Mouse (Mus musculus) hindlimb bud, embryonic 11.5 days (tissue): ENCODE data around the gene Tspan5.

Experiments
- DNase-seq: peaks from one replicate; pipeline ENCODE4 v3.0.0-alpha.2; 2012; ENCODE audit warnings: low read depth, low spot score; ENCODE audit errors: extremely low spot score

The Tspan5 gene

DNA sequence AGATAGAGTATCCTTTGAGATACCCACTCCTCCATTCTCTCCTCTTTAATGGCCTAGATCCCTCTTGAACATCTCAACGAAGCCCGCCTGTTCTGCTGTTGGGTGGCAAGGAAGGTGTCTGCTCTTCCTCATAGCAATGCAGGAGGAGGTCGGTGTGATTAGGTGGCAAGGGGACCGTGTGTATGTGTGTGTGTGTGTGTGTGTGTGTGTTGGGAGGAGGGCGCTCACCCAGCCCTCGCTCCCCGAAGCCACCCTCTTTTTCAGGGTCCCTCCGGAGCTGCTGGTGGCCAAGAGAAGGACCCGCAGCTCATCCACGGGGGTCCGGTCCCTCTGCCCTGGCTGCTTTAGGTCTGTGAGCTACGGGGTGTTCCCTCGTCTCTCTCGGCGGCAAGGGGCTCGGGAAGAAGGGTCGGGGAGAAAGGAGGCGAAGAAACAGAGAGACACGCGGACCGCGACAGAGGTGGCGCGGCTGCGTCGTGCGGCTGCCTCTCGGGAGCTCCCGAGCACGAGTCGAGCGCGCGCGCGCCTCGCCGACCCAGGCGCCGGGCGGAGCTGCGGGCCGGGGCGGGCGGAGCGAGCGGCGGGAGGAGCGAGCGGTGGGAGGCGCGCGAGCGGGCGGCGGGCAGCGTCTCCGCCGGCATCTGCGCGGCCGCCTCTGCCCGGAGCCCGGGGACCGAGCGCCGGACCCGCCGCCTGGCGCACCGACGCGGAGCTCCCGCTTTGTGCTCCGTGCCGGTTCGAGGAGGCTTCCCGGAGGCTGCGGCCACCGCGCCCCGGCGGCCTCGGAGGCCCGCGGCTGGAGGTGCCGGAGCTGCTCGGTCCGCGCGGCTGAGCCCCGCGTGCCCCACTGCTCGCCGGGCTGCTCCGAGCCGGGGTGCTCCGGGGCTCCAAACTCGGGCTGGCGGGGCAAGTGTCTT is at the start of gene Tspan5:
TSS of gene Tspan5 (plus strand) at position 547 of the 917 bp plus-strand sequence.
- DNase-seq: no peak

DNA sequence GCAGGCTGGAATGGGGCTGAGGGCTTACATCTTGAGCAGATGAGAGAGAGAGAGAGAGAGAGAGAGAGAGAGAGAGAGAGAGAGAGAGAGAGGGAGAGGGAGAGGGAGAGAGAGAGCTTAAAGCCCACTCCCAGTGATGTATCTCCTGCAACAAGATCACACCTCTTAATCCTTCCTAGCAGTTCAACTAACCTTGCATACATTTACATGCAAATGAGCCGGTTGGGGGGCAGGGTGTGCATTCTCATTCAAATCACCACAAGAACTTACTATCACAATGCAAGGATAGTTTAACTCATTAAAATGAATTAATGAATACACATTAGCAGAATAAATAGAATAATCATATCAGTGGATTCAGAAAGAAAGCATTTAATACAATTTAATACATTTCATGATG is 49.7 kb upstream of the Tspan5 start:
- DNase-seq: no peak

DNA sequence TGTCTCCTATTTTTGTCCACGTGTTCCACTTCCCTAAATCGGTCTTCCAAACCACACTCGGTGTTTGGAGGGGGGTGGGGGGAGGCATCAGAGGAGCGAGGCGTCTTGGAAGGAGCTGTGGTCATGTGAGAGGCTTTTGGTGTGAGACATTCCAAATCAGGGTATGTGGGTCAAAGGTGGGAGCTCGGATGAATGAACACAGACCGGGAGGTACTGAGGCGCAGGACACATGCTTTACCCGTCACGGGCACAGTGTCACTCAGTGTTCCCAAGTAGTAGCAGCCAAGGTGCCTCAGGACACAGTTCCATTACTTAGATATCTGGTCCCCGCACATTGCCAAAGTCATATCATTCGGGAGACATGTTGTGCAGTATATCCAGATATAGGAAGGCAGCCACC is 38.6 kb upstream of the Tspan5 start:
- no peak for DNase-seq

DNA sequence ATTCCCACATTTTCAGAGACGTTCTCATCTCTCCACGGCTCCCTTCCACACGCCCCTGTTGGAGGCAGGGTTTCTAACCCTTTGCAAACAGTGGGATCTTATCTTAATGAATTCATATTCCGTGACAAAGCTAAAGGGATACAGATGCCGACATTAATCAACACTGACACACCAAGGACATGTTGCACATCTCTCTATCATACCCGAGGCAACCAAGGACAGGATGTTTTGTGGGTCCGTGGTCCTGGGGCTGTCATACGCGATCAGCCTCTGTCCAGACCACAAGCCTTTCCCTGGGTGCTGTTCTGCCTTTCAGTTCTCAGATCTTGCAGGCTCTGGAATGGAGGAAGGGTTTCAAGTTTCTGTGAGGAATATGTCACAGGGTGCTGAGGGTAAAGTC is 37.5 kb upstream of the Tspan5 start:
- DNase-seq: no peak

DNA sequence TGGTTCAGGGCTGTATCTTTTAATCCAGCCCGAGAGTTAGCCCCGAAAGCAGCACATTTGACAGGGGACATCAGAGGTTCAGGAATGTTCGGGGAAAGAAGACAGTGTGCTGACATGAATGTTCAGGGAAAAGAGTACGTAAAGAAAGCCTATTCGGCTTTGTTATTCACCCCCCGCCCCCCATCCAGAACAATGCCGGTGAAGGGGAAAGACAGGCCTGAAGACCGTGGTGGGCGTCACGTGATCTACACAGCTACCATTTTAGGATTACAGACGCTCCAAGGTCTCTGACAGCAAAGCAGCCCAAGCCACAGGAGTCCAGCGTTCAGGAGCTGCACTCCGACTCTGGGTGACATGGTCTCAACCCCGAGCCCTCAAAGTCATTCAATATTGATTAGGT is 36.1 kb upstream of the Tspan5 start:
- no peak for DNase-seq

DNA sequence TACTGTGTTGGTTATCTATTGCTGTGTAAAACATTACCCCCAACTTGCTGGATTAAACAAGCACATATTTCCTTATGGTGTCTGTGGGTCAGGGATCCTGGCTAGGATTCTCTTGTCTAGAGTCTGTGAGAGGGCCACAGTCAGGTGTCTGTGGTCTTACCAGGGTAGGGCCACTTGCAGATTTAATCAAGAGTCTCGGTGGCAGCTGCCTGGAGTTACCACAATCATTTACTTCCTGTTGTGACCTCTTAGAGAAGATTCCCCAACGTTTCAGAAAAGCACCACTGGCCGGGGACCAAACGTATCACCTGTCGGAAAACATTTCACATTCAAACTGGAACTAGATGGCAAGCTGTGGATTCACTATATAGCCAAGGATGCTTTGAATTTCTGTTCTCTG is 32.8 kb upstream of the Tspan5 start:
- no peak for DNase-seq

DNA sequence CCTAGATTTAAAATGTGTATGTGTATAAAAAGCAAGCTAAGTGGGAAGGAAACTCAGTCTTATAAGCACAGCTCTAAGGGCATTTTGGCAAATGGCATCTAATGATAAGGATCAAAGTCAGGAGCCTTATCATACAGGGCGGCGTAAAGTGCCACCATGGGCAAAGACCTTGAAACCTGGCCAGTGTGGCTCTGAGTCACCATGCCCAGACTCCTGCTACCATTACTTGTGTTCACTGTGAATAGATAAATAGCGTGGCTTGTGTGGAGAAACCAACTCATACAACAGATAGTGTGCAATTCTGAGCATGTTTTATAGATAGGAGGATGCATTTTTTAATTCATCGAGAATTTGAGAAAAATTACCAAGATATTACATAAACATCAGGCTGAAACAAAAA is 30.0 kb upstream of the Tspan5 start:
- DNase-seq: no peak

DNA sequence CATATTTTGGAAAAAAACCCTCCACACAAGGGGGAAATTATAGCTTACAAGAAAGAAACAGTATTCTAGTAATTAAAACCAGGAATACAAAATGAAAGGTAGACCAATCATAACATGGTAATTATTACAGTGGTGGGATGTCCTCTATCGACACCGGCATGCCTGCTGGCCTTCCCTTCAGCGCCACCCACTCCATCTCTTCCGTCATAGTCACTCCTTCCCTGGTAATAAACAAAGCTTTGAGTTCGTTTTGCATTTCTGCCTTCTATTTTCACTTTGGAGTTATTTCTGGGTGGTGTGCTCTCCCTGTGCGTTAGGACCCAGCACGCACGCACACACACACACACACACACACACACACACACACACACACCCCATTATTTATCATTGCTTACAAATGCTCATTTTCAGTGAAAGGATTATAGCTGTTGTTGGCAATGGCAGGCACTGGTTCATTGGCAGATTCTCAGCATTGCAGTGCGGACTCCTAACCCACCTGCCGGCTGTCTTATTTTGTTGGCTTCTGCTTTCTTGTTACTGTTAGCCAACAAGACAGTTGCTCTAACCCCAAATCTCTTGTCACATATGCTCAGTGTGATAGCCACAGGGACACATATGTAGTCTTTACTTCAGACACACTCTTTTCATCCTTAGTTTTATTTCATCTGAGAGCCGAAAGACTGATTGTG is 29.4 kb upstream of the Tspan5 start:
- DNase-seq: no peak

DNA sequence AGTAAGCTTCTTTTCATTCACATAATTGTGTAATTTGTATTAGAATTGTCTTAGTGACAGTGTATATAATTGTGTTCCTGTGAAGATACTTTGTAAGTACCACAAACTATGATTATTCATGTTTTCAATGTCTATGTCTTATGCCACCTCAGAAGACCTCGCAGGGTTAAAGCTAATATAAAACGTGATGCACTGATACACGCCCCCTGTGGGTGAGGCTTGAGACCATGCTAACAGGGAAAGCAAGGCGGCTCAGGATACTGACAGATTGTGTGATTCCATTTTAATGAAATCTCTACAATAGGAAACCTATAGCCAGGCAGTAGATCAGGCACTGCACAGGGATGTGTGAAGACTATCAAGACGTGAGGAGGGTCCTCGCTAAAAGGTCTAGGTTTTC is 28.9 kb upstream of the Tspan5 start:
- no peak for DNase-seq

DNA sequence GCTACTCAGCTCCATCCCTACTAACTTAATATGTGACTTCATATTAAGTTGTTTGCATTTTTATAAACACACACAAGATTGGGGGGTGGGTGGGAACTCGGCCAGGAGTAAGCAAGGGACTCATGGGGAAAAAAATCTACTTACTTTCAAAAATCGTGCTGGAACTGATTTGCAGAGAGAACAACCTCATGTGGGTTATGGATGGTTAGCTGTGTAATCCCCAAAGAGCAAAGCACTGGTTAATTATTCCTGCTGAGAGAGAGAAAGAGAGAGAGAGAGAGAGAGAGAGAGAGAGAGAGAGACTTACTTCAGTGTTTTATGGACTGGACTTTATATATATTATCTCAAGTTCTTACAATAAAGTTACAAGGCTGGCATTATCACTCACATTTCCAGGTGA is 27.2 kb upstream of the Tspan5 start:
- no peak for DNase-seq

DNA sequence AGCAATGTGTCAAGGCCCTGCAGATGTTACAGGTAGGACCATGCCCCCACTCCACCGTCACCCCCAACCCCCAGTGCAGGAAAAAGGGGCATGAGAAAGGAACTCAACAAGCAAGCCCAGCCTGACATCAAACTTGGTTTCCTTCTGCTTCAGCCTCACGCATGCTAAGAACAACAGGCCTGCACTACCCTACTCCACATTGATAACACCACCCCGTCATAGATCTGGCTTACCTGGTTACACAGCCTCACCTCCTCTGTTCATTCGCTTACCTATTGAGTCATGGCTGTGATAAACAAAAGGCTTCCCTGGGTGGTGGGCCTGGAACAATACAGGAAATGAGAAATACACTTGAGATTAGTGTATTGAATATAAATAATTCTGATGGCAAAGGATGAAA is 26.8 kb upstream of the Tspan5 start:
- DNase-seq: no peak

DNA sequence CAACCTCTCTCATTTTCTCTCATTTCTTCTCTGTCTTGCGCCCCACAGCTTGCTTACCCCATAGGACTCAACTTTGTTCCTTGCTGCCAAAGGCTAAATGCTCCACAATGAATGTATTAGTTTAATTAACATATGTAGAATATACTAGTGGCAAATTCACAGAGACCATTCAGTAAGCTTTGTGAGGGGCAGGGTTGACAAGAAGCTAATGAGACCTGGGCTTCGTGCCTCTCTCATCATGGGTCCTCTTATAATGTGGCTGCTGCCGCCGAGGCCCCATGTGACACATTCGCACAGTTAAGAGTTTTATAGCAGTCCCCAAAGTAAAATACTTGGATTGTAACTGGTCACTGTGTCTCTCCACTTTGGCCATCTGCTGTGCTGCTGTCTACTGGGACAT is 25.0 kb upstream of the Tspan5 start:
- no peak for DNase-seq

DNA sequence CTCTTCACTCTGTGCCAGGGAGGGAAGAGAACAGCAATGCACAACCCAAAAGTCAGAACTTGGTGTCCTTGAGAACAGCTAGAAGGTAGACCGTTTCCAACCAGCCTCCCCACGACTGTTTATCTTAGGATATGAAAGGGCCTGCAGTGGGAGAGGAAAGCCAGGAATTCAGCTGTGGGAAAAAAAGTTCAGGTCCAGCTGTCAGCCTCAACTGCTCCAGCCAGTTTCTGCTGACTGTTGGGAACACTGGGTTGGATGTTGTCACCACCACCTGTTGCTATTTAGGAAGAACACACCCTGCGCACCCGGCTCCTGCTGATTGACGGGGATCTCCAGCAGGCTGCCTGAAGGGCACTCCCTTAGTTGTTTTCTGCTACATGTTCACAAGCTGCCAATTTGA is 19.8 kb upstream of the Tspan5 start:
- no peak for DNase-seq

DNA sequence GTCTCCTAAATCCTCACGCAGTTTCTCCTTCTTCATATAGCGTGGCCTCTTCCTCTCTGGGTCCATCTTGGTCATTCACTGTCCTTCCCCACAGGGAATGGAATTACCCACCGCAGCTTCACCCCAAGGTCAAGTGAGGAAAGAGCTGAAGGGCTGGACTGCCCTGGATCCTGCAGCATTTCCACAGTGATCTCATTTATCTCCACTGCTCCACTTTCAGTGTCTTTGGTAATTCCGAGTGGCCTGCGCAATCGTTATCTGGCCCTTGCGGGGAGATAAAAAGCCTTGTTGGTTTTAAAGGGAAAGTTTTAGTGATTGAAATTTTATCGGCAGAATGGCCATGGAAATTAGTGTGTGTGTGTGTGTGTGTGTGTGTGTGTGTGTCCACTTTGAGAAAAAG is 14.4 kb upstream of the Tspan5 start:
- no peak for DNase-seq

DNA sequence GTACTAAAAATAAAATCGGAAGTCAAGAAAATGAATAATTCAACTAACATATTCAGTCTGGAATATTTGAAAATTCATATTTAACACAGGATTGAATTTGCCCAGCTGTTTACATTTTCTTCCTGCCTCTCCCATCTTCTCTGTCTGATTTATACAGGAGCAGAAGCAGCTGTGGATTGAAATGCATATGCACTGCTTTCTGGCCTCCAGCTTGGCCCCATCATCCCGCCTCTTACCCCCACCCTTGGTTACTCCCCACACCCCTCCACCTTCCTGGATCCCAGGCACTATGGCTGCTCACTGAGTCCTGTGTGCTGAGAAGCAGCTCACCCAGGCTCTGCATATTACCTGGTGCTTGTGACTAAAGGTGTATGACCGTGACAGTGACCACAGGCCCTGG is 13.2 kb upstream of the Tspan5 start:
- DNase-seq: no peak

DNA sequence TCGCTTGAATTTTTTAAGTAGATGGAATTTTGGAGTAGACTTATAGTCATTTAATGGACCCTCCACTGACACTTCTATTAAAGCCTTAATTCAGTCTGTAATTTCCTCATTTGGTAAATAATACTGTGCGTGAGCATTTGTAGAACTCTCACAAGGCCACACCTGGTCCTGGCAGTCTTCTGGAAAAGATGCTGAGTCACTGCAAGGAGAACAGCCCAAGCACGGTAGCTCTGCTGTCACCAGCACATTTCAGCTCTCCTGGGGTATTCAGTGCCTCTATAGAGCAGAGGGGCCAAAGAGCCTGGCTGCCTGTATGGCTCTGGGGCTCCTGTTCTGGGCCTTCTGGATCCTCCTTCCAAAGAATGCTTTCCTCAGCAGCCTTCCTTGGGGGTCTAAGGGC is 11.2 kb upstream of the Tspan5 start:
- no peak for DNase-seq

DNA sequence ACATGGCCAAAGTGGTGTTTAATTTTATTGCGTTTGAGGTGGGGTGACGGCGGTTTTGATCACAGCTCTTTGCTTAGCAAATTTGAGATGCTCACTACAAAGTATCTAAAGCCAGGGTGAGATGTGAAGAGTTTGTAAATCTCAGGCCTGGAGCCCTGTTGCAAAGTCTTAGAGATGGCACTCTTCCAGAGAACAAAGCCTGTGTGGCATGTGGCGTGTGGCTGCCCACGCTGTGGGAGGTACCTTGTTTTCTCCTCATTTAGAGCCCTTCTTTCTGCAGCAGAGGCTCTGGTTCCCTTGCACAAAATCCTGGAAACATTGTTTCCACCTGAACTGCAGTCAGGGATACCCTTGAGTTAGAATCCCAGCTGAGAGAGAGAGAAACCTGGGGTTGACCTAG is 6.2 kb upstream of the Tspan5 start:
- no peak for DNase-seq

DNA sequence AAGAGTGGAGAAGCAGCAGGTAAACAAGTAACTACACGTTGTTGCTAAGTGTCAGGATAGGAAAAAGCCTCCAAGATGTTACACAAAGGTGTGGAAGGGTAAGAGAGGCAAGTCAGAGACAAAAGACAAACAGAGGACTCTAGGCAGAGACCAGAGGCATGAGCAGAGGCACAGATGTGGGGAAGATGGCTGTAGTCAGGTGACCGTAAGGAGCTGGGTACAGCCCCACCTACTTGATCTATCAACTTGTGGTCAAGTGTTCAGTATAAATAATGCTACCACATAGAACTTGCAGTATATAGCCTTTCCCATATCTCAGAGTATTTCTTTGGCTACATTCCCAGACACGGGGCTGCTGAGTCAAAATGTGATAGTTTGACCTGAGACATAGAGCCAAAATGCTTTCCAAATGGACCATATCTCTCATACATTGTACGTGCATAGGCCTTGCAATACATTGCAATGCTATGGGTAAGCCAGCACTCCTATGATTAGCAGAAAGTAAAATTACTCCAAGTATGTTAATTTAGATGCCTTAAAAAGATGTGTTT is 2.8 kb upstream of the Tspan5 start:
- DNase-seq: no peak

DNA sequence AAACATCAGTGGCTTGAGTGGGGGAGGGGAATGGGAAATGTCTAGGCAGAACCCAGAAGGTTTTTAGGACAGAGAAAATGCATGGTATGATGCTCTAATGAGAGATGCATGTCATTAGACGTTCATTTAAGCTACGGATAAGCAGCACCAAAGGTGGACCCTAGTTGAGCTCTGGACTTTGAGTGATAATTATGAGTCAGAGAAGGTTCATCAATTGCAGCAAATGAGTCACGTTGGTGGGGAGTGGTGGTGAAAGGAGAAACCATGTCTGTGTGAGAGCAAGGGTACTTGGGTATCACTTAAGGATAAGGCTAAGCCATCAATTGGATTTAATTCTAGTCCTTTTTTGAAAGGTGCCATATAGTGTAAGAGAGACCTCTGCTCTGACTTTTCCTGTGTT is 1.7 kb upstream of the Tspan5 start:
- no peak for DNase-seq

DNA sequence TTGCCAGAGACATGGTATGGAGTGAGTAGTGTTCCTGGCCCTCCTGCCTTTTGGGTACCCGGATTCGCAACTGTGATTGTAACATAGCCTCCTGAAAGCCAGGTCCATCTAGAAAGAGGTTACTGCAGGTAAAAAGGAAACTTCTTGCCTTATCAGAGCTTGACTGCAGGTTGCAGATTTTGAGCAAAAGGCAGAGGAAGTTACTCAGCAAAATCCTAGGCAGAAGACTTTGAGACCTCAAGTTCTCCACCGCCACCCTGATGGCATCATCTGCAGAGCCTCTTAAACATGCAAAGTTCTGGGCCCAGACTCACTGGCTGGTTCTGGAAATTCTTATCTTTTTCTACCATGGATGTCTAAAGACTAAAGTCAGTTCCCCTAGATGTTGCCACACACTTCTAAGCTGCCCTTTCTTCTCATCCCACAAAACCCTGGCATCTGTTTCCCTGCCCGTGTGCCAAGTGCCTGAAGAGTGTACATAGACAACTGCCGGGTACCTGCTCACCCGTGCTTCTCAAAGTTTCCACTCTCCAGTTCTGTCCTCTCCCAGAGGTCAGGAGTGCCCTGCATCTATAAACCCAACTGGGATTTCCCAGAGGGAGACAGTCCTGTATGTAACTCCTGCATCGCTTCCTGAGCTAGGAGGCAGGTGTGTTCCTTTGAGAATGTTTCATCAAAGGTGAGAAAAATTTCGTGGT is 1.0 kb upstream of the Tspan5 start:
- no peak for DNase-seq

DNA sequence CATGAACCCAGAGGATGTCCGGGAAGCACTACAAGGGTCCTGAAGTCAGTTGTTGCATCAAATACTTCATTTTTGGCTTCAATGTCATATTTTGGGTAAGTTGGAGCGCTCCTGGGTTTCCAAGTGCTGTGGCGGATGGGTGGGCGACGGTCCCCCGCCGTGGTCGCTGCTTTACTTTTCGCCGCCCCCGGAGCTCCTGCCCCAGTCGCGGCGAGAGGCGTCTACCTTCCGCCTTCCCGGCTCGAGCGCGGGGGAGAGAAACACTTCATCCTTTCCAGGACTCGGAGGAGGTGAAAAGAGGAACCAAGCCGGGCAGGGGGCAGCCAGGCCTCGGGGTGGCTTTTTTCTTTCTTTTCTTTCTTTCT is 553 bp downstream of the Tspan5 start:
- DNase-seq: no peak
